Mouse (Mus musculus) olfactory bulb, adult 2 months (tissue): ENCODE data around the gene Fbrs. TPM values are rescaled to one million over a fixed set of nuclear protein-coding genes. Genes with fewer than 3 reads are reported as not detected.

Source experiments
- H3K27ac ChIP-seq: fragments of 200-500 bp; 2 replicates; pipeline ENCODE4 v1.5.1; 2012; ENCODE audit warnings: low read depth, low read length; ENCODE audit not compliant: insufficient read depth
- H3K4me1 ChIP-seq: fragments of 200-500 bp; 2 replicates; pipeline ENCODE4 v1.6.1; 2012; ENCODE audit warnings: low read length; ENCODE audit not compliant: control insufficient read depth, insufficient read depth
- H3K4me3 ChIP-seq: fragments of 200-500 bp; 2 replicates; pipeline ENCODE4 v1.5.1; 2012; ENCODE audit warnings: mild to moderate bottlenecking, low read depth, low read length, moderate library complexity; ENCODE audit not compliant: insufficient read depth
- CTCF ChIP-seq: fragments of 200-500 bp; IDR thresholded peaks from 2 replicates; pipeline ENCODE4 v1.5.1; 2012; ENCODE audit warnings: low read depth, mild to moderate bottlenecking, low read length, moderate library complexity; ENCODE audit not compliant: insufficient read depth
- POLR2A ChIP-seq: fragments of 200-500 bp; IDR thresholded peaks from 2 replicates; pipeline ENCODE4 v1.6.1; 2012; ENCODE audit warnings: mild to moderate bottlenecking, low read depth, low read length, moderate library complexity; ENCODE audit not compliant: insufficient read depth
- WGBS: fragments of 180-500 bp; shearing (Covaris S2); methylation state at CpG from one replicate; pipeline ENCODE4 v1.1.7; 2018; 5-methylcytosine and 5-hydroxymethylcytosine counted together
- polyA plus RNA-seq: library from polyadenylated mRNA; stranded (reverse); fragments of >200 nt; gene quantifications from 2 replicates; pipeline ENCODE4 v1.2.4, GENCODE M21; 2012; ENCODE audit warnings: low replicate concordance; ENCODE audit not compliant: missing spikeins, insufficient read depth, insufficient read length

Gene Fbrs
- polyA plus RNA-seq, 1 experiment: not detected

DNA sequence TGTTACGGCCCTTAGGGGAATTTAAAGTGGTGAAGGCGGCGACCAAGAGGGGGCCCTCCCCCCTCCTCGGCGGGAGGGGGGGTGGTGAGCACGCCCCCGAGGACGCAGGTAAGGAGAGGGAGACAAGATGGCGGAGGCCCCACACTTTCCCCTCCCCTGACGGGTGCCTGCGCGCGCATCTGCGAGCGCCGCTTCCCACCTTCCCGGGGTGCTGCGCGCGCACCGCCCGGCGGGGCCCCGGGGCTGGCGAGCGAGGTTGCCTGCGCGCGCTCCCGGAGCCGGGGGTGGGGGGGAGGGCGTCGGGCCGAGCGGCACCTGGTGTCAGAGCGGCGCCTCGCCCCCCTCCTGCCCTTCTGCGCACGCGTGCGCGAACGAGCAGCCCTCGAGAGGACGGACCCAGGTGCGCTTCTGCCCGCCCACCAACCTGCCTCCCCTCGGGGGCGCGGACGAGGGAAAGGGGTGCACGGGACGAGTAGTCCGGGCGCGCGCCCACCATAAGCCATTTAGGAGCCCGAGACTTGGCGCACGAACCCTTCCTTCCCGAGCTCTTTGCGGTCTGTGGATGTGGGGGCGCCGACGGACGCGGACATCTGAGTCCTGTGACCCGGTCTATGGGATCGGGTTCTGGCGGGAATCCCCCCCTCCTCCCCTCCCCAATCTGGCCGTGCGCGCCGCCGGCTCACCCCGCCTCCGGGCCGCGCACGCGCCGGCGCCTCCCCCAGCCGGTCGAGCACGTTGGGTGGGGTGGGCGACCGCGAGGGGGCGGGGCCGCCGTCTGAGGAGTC lies 33.4 kb downstream of the Fbrs start:
- under 1% methylated on average over 91 of the region's 93 CpGs for WGBS
- Histone ChIP-seq H3K4me3 (peak overlapping the region; percentile 99), H3K27ac (peak overlapping the region; percentile 99), H3K4me1 (peaks cover 5% of the 10 kb centered on the region; the same call in 1 of the 2 replicates)
- TF ChIP-seq POLR2A (peak; percentile 3; the same call in 1 of the 2 replicates), CTCF (no peak)

DNA sequence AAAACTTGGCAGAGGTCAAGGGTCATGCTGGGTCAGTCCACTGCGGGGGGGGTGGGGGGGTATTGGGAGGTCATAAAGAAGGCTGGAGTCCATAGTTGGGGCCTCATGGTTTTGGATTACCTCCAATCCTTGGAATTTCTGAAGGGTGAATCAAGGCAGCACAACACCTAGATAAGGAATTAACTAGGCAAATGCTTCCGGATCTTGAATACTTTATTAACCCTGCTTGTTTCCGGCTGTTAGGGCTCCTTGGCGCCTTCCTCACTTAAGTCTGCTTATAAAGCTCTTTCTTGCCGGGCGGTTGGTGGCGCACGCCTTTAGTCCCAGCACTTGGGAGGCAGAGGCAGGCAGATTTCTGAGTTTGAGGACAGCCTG lies 34.0 kb downstream of the Fbrs start:
- Histone ChIP-seq H3K4me3 (peak overlapping the region; percentile 99), H3K4me1 (peaks cover 5% of the 10 kb centered on the region; the same call in 1 of the 2 replicates), H3K27ac (no peak overlapping the region)
- WGBS: 18% methylated on average over 8 of the region's 8 CpGs
- TF ChIP-seq POLR2A (no peak), CTCF (no peak)

DNA sequence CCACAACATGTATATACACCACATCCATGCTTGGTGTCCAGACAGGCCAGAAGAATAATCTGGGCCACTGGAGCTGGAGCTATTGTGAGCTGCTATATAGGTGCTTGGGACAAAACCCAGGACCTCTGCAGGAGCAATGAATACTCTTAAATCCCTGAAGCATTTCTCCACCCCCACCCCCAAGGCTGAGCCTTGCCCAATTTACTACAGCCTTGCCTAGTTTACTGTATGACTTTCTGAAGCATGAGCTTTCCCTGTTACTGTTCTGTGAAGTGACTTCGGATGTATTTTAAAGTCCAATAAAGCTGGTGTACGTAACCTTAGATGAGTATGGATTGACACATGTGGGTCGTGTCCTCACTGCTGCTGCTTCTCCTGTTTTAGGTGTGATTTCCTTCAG lies 34.8 kb downstream of the Fbrs start:
- WGBS: 50% methylated on average over 3 of the region's 3 CpGs
- TF ChIP-seq CTCF (no peak), POLR2A (no peak)
- peaks cover 5% of the 10 kb centered on the region; the same call in 1 of the 2 replicates for H3K4me1 ChIP-seq
- no peak overlapping the region for H3K4me3 ChIP-seq
- H3K27ac ChIP-seq: no peak overlapping the region

DNA sequence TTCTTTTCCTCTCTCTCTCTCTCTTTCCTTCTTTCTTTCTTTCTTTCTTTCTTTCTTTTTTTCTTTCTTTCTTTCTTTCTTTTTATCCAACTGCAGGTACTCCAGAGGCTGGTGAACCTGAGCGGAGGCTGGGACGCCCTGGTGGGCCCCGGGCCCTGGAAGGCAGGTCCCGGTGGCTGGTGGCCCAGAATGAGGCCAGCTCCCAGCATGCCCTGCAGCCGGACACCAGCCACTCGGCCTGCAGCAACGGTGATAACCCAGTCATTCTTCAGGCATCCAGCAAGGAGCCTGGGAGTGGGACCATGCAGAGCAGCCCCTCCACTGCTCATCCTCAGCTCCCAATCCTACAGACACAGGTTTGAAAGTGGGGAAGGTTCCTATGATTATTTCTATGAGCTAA lies 36.8 kb downstream of the Fbrs start:
- Histone ChIP-seq H3K27ac (no peak overlapping the region), H3K4me3 (no peak overlapping the region), H3K4me1 (peaks cover 5% of the 10 kb centered on the region; the same call in 1 of the 2 replicates)
- TF ChIP-seq CTCF: no peak
- TF ChIP-seq POLR2A: no peak
- WGBS: 70% methylated on average over 7 of the region's 7 CpGs

DNA sequence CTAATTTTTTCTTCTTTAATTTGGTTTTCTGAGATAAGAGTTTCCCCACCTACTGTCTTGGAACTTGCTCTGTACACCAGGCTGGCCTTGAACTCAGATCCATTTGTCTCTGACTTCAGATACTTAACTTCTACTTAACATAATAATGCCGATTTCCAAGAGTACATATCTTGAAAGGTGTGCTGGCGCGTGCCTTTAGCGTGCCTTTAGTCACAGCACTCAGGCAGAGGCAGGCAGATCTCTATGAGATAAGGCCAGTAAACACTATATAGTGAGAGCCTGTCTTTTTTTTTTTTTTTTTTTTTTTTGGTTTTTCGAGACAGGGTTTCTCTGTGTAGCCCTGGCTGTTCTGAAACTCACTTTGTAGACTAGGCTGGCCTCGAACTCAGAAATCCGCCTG lies 37.3 kb downstream of the Fbrs start:
- Histone ChIP-seq H3K27ac (no peak overlapping the region), H3K4me1 (peaks cover 5% of the 10 kb centered on the region; the same call in 1 of the 2 replicates), H3K4me3 (no peak overlapping the region)
- WGBS: 91% methylated on average over 7 of the region's 7 CpGs
- no peak for TF ChIP-seq POLR2A

DNA sequence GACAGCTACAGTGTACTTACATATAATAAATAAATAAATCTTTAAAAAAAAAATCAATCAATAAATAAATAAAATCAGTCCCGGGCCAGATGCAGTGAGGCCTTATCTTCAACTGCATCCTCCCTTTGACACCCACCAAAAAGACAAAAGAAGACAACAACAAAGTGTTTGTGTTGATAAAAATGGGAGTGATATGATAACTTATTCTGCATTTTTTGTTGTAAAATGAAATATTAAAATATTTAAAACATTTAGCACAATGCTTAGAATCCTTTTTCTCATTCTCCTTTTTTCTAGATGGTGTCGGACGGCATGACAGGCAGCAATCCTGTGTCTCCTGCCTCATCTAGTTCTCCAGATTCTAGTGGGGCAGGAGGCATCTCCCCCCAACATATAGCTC lies 40.3 kb downstream of the Fbrs start, which contains the start of gene Gm42715:
TSS of gene Gm42715 (plus strand) at position 301 of the 400 bp plus-strand sequence.
- 87% methylated on average over 3 of the region's 3 CpGs for WGBS

More for the DNA sequence above, 40.3 kb downstream of the Fbrs start, which contains the start of gene Gm42715:
- H3K4me3 ChIP-seq: no peak within 1 kb of the TSS
- no peak for TF ChIP-seq CTCF
- TF ChIP-seq POLR2A: no peak
- peaks cover 2% of the 10 kb centered on the region; the same call in 1 of the 2 replicates for H3K4me1 ChIP-seq
- H3K27ac ChIP-seq: no peak within 1 kb of the TSS

Other genes with a start within 250 kb of the Fbrs start
- not detected in 2 replicates for gene Zfp553, start 246.1 kb upstream of the Fbrs start, polyA plus RNA-seq
- gene Sept1, start 246.1 kb upstream of the Fbrs start, polyA plus RNA-seq: 2,394 TPM in 1 of 2 replicates, not detected in the other
- not detected in 2 replicates for gene Zfp771, start 234.9 kb upstream of the Fbrs start, polyA plus RNA-seq
- gene Dctpp1, start 218.5 kb upstream of the Fbrs start, polyA plus RNA-seq: not detected in 2 replicates
- not detected in 2 replicates for gene Sephs2, start 205.1 kb upstream of the Fbrs start, polyA plus RNA-seq
- gene Itgal, start 182.9 kb upstream of the Fbrs start, polyA plus RNA-seq: 156 TPM in 1 of 2 replicates, not detected in the other
- gene Zfp768, start 133.6 kb upstream of the Fbrs start, polyA plus RNA-seq: not detected in 2 replicates
- gene Zfp747, start 103.1 kb upstream of the Fbrs start, polyA plus RNA-seq: not detected in 2 replicates
- not detected in 2 replicates for gene 9130019O22Rik, start 92.0 kb upstream of the Fbrs start, polyA plus RNA-seq
- gene E430018J23Rik, start 85.6 kb upstream of the Fbrs start, polyA plus RNA-seq: not detected in 2 replicates
- gene Zfp764, start 72.4 kb upstream of the Fbrs start, polyA plus RNA-seq: not detected in 2 replicates
- gene Zfp688, start 57.1 kb upstream of the Fbrs start, polyA plus RNA-seq: not detected in 2 replicates
- gene Zfp689, start 30.0 kb upstream of the Fbrs start, polyA plus RNA-seq: not detected in 2 replicates
- gene Prr14, start 19.6 kb upstream of the Fbrs start, polyA plus RNA-seq: not detected in 2 replicates
- gene Srcap, start 32.8 kb downstream of the Fbrs start, polyA plus RNA-seq: 110 and 137 TPM in 2 replicates
- not detected in 2 replicates for gene Gm42715, start 40.4 kb downstream of the Fbrs start, polyA plus RNA-seq
- gene Tmem265, start 82.2 kb downstream of the Fbrs start, polyA plus RNA-seq: not detected in 2 replicates
- gene Phkg2, start 94.1 kb downstream of the Fbrs start, polyA plus RNA-seq: not detected in 2 replicates
- gene Ccdc189, start 109.4 kb downstream of the Fbrs start, polyA plus RNA-seq: not detected in 2 replicates
- 81.5 TPM in 1 of 2 replicates, not detected in the other for gene Rnf40, start 109.6 kb downstream of the Fbrs start, polyA plus RNA-seq
- gene Zfp629, start 136.6 kb downstream of the Fbrs start, polyA plus RNA-seq: not detected in 2 replicates
- not detected in 2 replicates for gene Bcl7c, start 229.7 kb downstream of the Fbrs start, polyA plus RNA-seq
- not detected in 2 replicates for gene Ctf1, start 233.5 kb downstream of the Fbrs start, polyA plus RNA-seq